Mouse (Mus musculus) mesoderm, embryonic 11.5 days (tissue): Measurements from ENCODE around the gene Wdr18.

Experiments
- DNase-seq: peaks from one replicate; pipeline ENCODE4 v3.0.0-alpha.2; 2012; ENCODE audit warnings: low read depth, low spot score

Wdr18 gene

DNA sequence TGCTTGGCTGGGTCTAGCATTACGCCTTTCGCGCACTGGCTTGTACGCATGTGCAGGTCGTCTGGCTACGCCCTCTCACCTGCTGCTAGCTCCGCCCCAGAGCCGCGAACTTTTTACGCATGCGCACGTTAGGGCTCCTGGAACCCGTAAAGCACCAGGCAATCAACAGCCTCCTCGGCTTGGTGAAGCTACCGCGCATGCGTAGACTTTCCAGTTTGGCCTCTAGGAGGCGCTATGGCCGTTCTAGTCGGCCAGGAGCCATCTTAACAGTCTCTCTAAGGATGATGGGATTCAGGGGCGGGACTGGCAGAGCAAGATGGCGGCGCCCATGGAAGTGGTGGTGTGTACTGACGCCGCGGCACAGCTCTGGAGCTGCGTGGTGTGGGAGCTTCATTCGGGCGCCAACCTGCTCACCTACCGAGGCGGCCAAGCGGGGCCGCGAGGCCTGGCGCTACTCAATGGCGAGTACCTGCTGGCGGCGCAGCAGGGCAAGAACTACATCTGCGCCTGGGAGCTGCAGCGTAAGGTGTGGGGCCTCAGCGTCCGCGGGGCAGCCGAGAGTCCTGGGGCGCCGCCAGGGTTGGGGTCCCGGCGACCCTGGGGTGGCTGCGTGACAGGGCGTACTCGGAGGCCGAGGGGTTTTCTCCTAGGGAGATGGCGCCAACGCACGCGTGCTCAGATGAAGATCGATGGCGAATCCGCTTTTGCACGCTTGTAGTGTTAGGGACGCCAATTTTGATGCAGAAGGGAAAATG is at the start of gene Wdr18:
TSS of gene Wdr18 (plus strand) at position 306 of the 755 bp plus-strand sequence.
- DNase-seq, result peak; percentile 100

DNA sequence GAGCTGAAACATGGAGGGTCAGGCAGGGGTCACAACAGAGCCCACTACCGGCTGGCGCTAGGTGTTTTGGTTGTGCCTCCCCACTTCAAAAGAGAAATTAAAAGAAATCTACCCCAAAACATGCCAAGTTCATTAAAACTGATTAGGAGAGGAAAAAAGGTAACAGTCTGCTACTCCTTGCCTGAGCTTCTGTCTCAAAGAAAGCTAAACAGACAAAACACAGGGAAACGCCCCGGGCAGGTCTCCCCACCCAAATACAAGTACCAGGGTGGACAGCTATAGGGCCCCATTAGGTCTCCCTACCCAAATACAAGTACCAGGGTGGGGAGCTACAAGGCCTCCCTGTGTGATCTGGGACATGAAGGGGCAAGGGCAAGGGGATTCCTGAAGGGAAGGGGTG is 49.4 kb upstream of the Wdr18 start, which contains the start of gene Gm26602:
TSS of gene Gm26602 (plus strand) at position 301 of the 400 bp plus-strand sequence.
- DNase-seq, result no peak

GRCm38 (mm10) chr10:79912412-79912811 is 47.5 kb upstream of the Wdr18 start:
- DNase-seq, result no peak

- DNase-seq, result no peak
These were observed 45.6 kb upstream of the Wdr18 start for GRCm38 (mm10) chr10:79914131-79914947.

DNA sequence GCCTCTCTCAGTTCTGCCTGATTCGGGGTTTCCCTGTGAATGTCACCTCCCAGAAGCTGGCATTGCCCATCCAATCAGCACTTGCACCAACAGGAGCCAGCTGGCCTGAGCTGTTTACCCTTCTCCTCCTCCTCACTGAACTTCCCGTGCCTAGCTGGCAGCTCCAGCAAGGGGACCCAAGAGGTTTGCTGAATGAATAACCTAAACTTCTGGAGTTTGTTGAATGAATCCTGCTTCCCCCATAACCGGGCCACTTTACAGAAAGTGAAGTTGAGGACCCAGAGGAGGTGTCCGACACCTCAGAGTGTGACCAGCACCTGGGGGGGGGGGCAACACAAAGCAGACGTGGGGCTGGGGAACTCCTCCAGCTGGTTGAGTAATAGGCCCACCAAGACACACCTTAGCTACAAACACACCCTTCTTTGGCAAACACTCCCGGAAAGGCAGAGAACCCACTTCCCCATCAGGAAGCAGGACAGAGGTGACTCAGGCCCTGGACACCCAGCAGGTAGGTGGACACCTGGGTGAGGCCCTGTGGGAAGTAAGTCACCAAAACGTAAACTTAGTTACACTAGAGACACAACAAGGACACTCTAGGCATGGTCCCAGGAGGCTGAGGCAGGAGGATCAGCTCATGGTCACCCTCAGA is 44.9 kb upstream of the Wdr18 start:
- DNase-seq, result no peak

DNA sequence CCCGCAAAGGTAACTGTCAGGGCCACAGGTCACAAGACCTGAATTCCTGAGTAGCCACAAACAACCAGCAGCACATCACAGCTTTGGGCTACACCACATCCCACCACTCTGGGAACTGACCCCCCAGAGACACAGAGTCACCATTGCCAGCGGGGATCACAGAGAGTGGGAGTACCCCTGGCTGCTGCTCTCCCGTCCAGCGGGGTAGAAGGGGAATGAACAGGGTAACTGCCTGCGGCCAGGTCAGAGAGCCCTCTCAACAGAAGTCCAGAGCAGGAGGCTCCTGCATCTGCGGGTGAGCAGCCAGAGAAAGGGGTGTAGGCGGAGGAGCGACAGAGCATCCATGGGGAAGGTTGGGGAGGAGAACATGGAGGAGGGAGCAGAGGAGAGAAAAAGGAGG is 43.9 kb upstream of the Wdr18 start:
- DNase-seq, result no peak

DNA sequence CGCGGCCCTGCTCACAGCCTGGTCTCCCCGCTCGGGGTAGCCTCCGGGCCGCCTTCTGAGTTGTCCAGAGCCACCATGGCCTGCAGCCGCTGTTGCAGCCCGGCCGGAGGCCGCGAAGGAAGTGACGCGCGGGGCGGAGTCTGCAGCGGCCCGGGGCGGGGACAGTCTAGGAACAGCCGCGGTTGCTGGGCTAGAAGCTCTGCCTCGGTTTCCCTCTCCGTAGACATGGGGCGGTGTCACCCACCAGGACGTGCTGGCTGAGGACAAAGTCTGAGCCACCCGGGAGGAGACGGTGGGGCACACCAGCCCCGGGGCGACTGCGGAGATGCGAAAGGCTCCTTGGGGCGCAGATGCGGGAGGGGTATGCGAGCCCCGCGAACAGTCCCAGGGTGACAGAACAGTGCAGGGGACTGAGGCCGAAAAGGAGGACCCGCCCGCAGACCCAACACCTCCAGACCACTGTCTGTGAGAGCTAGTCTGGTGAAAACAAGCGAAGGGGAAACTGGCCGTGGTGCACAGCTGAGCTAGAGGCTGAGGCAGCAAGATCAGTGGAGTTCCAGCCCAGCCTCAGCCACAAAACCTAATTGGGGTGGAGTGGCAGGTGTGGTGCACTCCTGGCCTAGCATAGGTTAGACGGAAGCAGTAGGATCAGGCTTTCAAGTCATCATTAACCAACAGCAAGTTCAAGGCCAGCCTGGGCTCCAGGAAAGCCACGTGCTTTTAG is 43.0 kb upstream of the Wdr18 start, which contains the start of gene Kiss1r:
TSS of gene Kiss1r (plus strand) at position 164 of the 724 bp plus-strand sequence.
- peak; percentile 72 for DNase-seq

DNA sequence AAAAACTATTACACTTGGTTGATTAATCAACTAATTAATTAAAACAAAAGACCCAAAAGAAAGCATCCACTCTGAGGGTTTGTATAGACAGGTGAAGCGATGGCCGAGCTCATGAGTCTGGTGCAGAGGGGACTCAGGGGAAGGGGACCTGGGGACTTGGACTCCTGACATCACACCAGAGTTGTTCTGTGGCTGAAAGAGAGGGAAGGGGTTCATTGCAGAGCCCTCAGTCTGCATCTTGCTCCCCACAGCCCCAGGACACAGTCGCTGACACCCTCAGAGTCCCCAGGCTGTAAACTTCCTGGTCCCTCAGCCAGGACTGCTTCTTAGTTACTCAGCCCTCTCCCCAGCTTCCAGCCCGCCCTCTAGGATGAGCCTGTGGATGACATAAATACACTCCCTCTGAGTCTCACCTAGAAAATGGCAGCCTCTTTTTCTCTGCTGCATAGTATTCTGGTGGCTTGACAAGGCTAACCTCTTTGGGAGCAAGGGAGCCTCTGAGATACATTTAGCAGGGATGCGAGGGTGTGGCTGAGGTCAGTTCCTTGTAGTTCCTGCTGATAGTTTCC is 42.3 kb upstream of the Wdr18 start:
- no peak for DNase-seq

GRCm38 (mm10) chr10:79918231-79919078 is 41.5 kb upstream of the Wdr18 start:
- DNase-seq, result no peak

GRCm38 (mm10) chr10:79919251-79919849 is 40.6 kb upstream of the Wdr18 start:
- DNase-seq, result no peak

DNA sequence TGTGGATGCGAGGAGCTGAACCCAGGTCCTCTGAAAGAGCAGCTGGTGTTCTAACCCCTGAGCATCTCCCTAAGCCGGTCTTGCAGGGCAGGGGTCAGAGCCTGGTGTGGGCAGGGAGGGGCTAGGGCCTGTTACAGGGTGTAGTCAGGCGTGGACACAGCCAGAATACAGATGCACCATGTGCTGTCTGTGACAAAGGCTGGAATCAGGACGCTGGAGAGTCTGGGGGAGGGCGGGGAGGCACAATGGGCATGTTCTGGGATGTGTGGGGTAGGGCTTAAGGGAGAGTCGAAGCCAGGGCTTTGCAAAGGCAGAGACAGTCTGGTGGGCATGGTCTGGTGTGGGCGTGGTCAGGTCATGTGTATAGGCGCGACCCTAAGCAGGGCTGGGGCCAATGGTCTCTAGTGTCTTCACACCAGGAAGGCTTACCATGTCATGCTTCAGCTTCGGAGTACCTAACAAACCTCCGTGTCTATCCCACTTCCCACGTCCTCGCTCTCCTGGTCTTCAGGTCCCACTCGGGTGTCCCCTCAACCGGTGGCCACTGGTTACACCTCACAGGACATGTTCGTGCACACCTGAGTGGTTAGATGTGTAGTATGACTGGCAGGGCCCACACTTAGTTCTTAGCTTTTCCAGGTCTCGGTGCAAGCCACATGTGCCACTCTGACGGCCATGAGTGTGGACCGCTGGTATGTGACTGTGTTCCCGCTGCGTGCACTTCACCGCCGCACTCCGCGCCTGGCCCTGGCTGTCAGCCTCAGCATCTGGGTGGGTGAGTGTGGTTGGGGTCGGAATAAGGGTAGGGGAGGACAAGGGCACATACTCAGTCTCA is 39.7 kb upstream of the Wdr18 start:
- no peak for DNase-seq

DNA sequence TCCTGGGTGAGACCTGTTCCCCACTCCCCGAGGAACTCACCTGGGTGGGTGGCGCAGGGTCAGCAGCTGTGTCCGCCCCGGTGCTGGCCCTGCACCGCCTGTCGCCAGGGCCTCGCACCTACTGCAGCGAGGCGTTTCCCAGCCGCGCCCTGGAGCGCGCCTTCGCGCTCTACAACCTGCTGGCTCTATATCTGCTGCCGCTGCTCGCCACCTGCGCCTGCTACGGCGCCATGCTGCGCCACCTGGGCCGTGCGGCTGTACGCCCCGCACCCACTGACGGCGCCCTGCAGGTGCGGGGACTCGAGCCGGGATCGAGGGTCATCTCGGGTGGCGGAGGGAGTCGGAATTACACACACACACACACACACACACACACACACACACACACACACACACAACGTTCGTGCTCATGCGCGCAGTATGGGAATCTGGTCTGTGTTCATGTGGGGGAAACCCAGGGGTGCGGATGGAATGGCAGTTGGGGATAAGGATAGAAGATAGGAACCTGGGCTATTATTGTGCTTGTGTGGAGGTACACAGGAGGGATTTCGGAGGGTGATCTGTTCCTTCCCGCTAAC is 38.9 kb upstream of the Wdr18 start, which contains the start of gene R3hdm4:
TSS of gene R3hdm4 (minus strand) at position 251 of the 578 bp plus-strand sequence.
- no peak for DNase-seq

DNA sequence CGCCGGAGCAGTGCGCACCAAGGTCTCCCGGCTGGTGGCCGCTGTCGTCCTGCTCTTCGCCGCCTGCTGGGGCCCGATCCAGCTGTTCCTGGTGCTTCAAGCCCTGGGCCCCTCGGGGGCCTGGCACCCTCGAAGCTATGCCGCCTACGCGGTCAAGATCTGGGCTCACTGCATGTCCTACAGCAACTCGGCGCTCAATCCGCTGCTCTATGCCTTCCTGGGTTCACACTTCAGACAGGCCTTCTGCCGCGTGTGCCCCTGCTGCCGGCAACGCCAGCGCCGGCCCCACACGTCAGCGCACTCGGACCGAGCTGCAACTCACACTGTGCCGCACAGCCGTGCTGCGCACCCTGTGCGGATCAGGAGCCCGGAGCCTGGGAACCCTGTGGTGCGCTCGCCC is 38.4 kb upstream of the Wdr18 start:
- DNase-seq, result no peak

GRCm38 (mm10) chr10:79924998-79925784 is 34.8 kb upstream of the Wdr18 start:
- DNase-seq, result peak; percentile 90

- no peak for DNase-seq
These were observed 34.0 kb upstream of the Wdr18 start for GRCm38 (mm10) chr10:79925785-79926490.

- DNase-seq, result peak; percentile 96
These were observed 33.2 kb upstream of the Wdr18 start, which contains the start of gene Arid3a for GRCm38 (mm10) chr10:79926491-79927323. TSS of gene Arid3a (plus strand) at chr10:79927043.
